Mouse (Mus musculus) erythroblast, embryonic 14.5 days (primary cell): ENCODE results near the gene St3gal4.

ENCODE experiments used
- GATA1 ChIP-seq: IDR thresholded peaks from 2 replicates; pipeline ENCODE4 v1.6.1; 2012; ENCODE audit warnings: low read length, inconsistent platforms, mixed read lengths
- TAL1 ChIP-seq: IDR thresholded peaks from 3 replicates; pipeline ENCODE4 v1.6.1; 2012; ENCODE audit warnings: low read length, inconsistent platforms, mixed read lengths

DNA sequence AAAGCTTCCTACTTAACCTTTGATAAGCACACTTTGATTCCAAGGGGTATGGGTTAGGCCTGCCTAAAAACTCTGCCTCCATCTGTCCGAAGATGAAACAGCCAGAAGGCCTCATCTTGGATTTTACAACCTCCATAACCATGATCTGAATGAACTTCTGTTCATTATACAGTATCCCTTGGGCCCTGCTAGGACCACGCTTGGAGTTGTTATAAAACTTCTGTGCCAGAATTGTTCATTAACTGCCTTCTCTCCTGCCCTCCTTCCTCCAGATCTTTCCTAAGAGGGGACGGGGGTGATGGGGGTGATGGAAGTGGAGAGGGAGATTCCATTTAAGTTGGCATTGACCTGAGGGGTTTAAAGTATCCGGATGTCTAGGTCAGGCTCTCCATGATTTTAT lies 60.9 kb downstream of the St3gal4 start:
- TF ChIP-seq GATA1 (no peak), TAL1 (no peak)
